Mouse (Mus musculus) hindbrain, embryonic 13.5 days (tissue): ENCODE results near the gene Spocd1. TPM values are rescaled to one million over a fixed set of nuclear protein-coding genes. Genes with fewer than 3 reads are reported as not detected.

ENCODE experiments used
- ATAC-seq: fragments of 200-750 bp; cut with Nextera tagmentation; 2 replicates; pipeline ENCODE4 v1.8.0; 2017; ENCODE audit warnings: moderate TSS enrichment; ENCODE audit not compliant: low FRiP score
- H3K27ac ChIP-seq: fragments of 300-500 bp; sonication (generic); 2 replicates; pipeline ENCODE4 v1.5.1; 2015; ENCODE audit warnings: inconsistent platforms, mild to moderate bottlenecking, moderate library complexity
- H3K27me3 ChIP-seq: fragments of 300-500 bp; sonication (generic); 2 replicates; pipeline ENCODE4 v1.6.1; 2015; ENCODE audit warnings: mild to moderate bottlenecking, inconsistent platforms
- H3K36me3 ChIP-seq: fragments of 300-500 bp; sonication (generic); 2 replicates; pipeline ENCODE4 v1.6.1; 2015; ENCODE audit warnings: mild to moderate bottlenecking, inconsistent platforms
- H3K4me1 ChIP-seq: fragments of 300-500 bp; sonication (generic); replicated peaks from 2 replicates; pipeline ENCODE4 v1.6.1; 2015; ENCODE audit warnings: inconsistent platforms
- H3K4me2 ChIP-seq: fragments of 300-500 bp; sonication (generic); 2 replicates; pipeline ENCODE4 v1.6.1; 2015; ENCODE audit warnings: inconsistent platforms, mild to moderate bottlenecking, moderate library complexity
- H3K4me3 ChIP-seq: fragments of 300-500 bp; sonication (generic); 2 replicates; pipeline ENCODE4 v1.5.1; 2015; ENCODE audit warnings: mild to moderate bottlenecking, inconsistent platforms
- H3K9ac ChIP-seq: fragments of 300-500 bp; sonication (generic); 2 replicates; pipeline ENCODE4 v1.6.1; 2015; ENCODE audit warnings: mild to moderate bottlenecking, inconsistent platforms
- H3K9me3 ChIP-seq: fragments of 300-500 bp; sonication (generic); 2 replicates; pipeline ENCODE4 v1.6.1; 2016; ENCODE audit warnings: inconsistent platforms
- WGBS: fragments of 180-500 bp; shearing (Covaris S2); methylation state at CpG from one replicate; pipeline ENCODE4 v1.1.7; 2015; 5-methylcytosine and 5-hydroxymethylcytosine counted together
- polyA plus RNA-seq: library from polyadenylated mRNA; unstranded; fragments of >200 nt; fragmentation: Nextera tagmentation; extraction: Ambion mirVana; gene quantifications from 2 replicates; pipeline ENCODE4 v1.2.1, GENCODE M21; 2015

Gene Spocd1
- polyA plus RNA-seq, 1 experiment from 2014 or later: not detected

- Histone ChIP-seq H3K27ac (peak overlapping the region; percentile 84), H3K9me3 (no peaks in the 10 kb centered on the region), H3K4me2 (peak overlapping the region; percentile 86), H3K4me3 (peak overlapping the region; percentile 83), H3K36me3 (no peaks in the 10 kb centered on the region), H3K9ac (peak overlapping the region; percentile 93; the same call in 1 of the 2 replicates), H3K4me1 (peaks cover 68% of the 10 kb centered on the region), H3K27me3 (peaks cover 39% of the 10 kb centered on the region)
- WGBS: 1% methylated on average over 15 of the region's 15 CpGs
- peak; percentile 43; the same call in 1 of the 2 replicates for ATAC-seq
These were observed 54.8 kb downstream of the Spocd1 start for GRCm38 (mm10) chr4:129983764-129984420.

GRCm38 (mm10) chr4:129984421-129985061 is 55.5 kb downstream of the Spocd1 start, which contains the start of gene Adgrb2:
Adgrb2 (plus strand) TSS chr4:129984870.
- no peaks in the 10 kb centered on the region for H3K9me3 ChIP-seq
- under 1% methylated on average over 31 of the region's 77 CpGs for WGBS
- H3K27me3 ChIP-seq: peaks cover 40% of the 10 kb centered on the region
- H3K4me3 ChIP-seq: peak within 1 kb of the TSS; percentile 83
- peak within 1 kb of the TSS; percentile 86 for H3K4me2 ChIP-seq
- peak within 1 kb of the TSS; percentile 84 for H3K27ac ChIP-seq
- ATAC-seq: peak; percentile 11
- peak within 1 kb of the TSS; percentile 93 for H3K9ac ChIP-seq
- no peaks in the 10 kb centered on the region for H3K36me3 ChIP-seq
- H3K4me1 ChIP-seq: peaks cover 73% of the 10 kb centered on the region

GRCm38 (mm10) chr4:129985161-129985670 is 56.2 kb downstream of the Spocd1 start:
- Histone ChIP-seq H3K27me3 (peaks cover 38% of the 10 kb centered on the region), H3K4me2 (peak overlapping the region; percentile 86), H3K36me3 (no peaks in the 10 kb centered on the region), H3K27ac (peak overlapping the region; percentile 84), H3K4me3 (peak overlapping the region; percentile 83), H3K9me3 (no peaks in the 10 kb centered on the region), H3K9ac (peak overlapping the region; percentile 93), H3K4me1 (peaks cover 78% of the 10 kb centered on the region)
- ATAC-seq: 0 out of 2 replicates have a peak, but pooled peaks have one; percentile 5
- 2% methylated on average over 38 of the region's 48 CpGs for WGBS

GRCm38 (mm10) chr4:129985671-129986441 is 56.8 kb downstream of the Spocd1 start:
- peak overlapping the region; percentile 83 for H3K4me3 ChIP-seq
- H3K36me3 ChIP-seq: no peaks in the 10 kb centered on the region
- peaks cover 83% of the 10 kb centered on the region for H3K4me1 ChIP-seq
- peak; percentile 14 for ATAC-seq
- peak overlapping the region; percentile 86 for H3K4me2 ChIP-seq
- under 1% methylated on average over 58 of the region's 58 CpGs for WGBS
- no peaks in the 10 kb centered on the region for H3K9me3 ChIP-seq
- H3K27ac ChIP-seq: peak overlapping the region; percentile 84
- peaks cover 34% of the 10 kb centered on the region for H3K27me3 ChIP-seq
- H3K9ac ChIP-seq: peak overlapping the region; percentile 93

GRCm38 (mm10) chr4:129987825-129988504 is 58.9 kb downstream of the Spocd1 start:
- Histone ChIP-seq H3K4me3 (peak overlapping the region; percentile 45), H3K4me2 (peak overlapping the region; percentile 86), H3K9ac (peak overlapping the region; percentile 78), H3K27me3 (peaks cover 26% of the 10 kb centered on the region; the same call in 1 of the 2 replicates), H3K9me3 (no peaks in the 10 kb centered on the region), H3K4me1 (peaks cover 72% of the 10 kb centered on the region), H3K27ac (peak overlapping the region; percentile 44), H3K36me3 (peaks cover 11% of the 10 kb centered on the region)
- no peak for ATAC-seq
- 1% methylated on average over 32 of the region's 53 CpGs for WGBS

- peaks cover 77% of the 10 kb centered on the region for H3K4me1 ChIP-seq
- no peak overlapping the region for H3K4me3 ChIP-seq
- no peak overlapping the region for H3K9ac ChIP-seq
- H3K27ac ChIP-seq: no peak overlapping the region
- WGBS: 50% methylated on average over 4 of the region's 4 CpGs
- no peak for ATAC-seq
- peaks cover 22% of the 10 kb centered on the region; the same call in 1 of the 2 replicates for H3K27me3 ChIP-seq
- H3K4me2 ChIP-seq: no peak overlapping the region
- H3K36me3 ChIP-seq: peaks cover 15% of the 10 kb centered on the region
- H3K9me3 ChIP-seq: no peaks in the 10 kb centered on the region
These were observed 60.9 kb downstream of the Spocd1 start for GRCm38 (mm10) chr4:129989925-129990324.

- Histone ChIP-seq H3K36me3 (peaks cover 23% of the 10 kb centered on the region), H3K9ac (no peak overlapping the region), H3K27ac (no peak overlapping the region), H3K9me3 (no peaks in the 10 kb centered on the region), H3K4me3 (no peak overlapping the region), H3K4me2 (no peak overlapping the region), H3K4me1 (peaks cover 65% of the 10 kb centered on the region), H3K27me3 (0 out of 2 replicates have a peak, but pooled peaks cover 14% of the 10 kb centered on the region)
- ATAC-seq: no peak
- 80% methylated on average over 16 of the region's 16 CpGs for WGBS
These were observed 63.7 kb downstream of the Spocd1 start for GRCm38 (mm10) chr4:129992720-129993119.

- Histone ChIP-seq H3K27ac (no peak overlapping the region; the same call in 1 of the 2 replicates), H3K4me1 (peaks cover 65% of the 10 kb centered on the region), H3K4me2 (no peak overlapping the region), H3K4me3 (no peak overlapping the region), H3K27me3 (0 out of 2 replicates have a peak, but pooled peaks cover 14% of the 10 kb centered on the region), H3K36me3 (peaks cover 23% of the 10 kb centered on the region), H3K9me3 (no peaks in the 10 kb centered on the region), H3K9ac (no peak overlapping the region)
- no peak for ATAC-seq
- 88% methylated on average over 5 of the region's 5 CpGs for WGBS
These were observed 64.2 kb downstream of the Spocd1 start for GRCm38 (mm10) chr4:129993213-129993612.

GRCm38 (mm10) chr4:129993944-129994695 is 65.1 kb downstream of the Spocd1 start:
- H3K4me2 ChIP-seq: no peak overlapping the region
- H3K27ac ChIP-seq: peak overlapping the region; percentile 76
- no peaks in the 10 kb centered on the region for H3K9me3 ChIP-seq
- 77% methylated on average over 16 of the region's 16 CpGs for WGBS
- peaks cover 59% of the 10 kb centered on the region for H3K4me1 ChIP-seq
- 0 out of 2 replicates have a peak, but pooled peaks have one; percentile 14 for ATAC-seq
- H3K36me3 ChIP-seq: peaks cover 32% of the 10 kb centered on the region
- H3K27me3 ChIP-seq: 0 out of 2 replicates have a peak, but pooled peaks cover 12% of the 10 kb centered on the region
- H3K4me3 ChIP-seq: no peak overlapping the region
- peak overlapping the region; percentile 49; the same call in 1 of the 2 replicates for H3K9ac ChIP-seq

GRCm38 (mm10) chr4:129994728-129995127 is 65.7 kb downstream of the Spocd1 start:
- 89% methylated on average over 5 of the region's 5 CpGs for WGBS
- Histone ChIP-seq H3K4me1 (peaks cover 59% of the 10 kb centered on the region), H3K27me3 (0 out of 2 replicates have a peak, but pooled peaks cover 9% of the 10 kb centered on the region), H3K4me2 (no peak overlapping the region), H3K36me3 (peaks cover 32% of the 10 kb centered on the region), H3K9me3 (no peaks in the 10 kb centered on the region), H3K9ac (no peak overlapping the region), H3K4me3 (no peak overlapping the region), H3K27ac (0 out of 2 replicates have a peak overlapping the region, but pooled peaks have one; percentile 76)
- ATAC-seq: no peak

- 83% methylated on average over 8 of the region's 8 CpGs for WGBS
- 0 out of 2 replicates have a peak, but pooled peaks cover 9% of the 10 kb centered on the region for H3K27me3 ChIP-seq
These were observed 66.2 kb downstream of the Spocd1 start for GRCm38 (mm10) chr4:129995255-129995654.

More at GRCm38 (mm10) chr4:129995255-129995654, 66.2 kb downstream of the Spocd1 start:
- Histone ChIP-seq H3K9me3 (no peaks in the 10 kb centered on the region), H3K4me2 (no peak overlapping the region), H3K9ac (no peak overlapping the region), H3K4me1 (peaks cover 59% of the 10 kb centered on the region), H3K36me3 (peaks cover 32% of the 10 kb centered on the region), H3K4me3 (no peak overlapping the region), H3K27ac (no peak overlapping the region)
- no peak for ATAC-seq
